Mouse (Mus musculus): ENCODE measurements around the gene Adam11.
A peak's percentile ranks its signal among the peaks of the same experiment; 100 is the strongest.
"Not testable (repeated sequence)": the region's sequence is repeated elsewhere in the genome, so short reads cannot be mapped to it uniquely, and the experiment has no call there.

GRCm38 (mm10) chr11:102714578-102714977 is 46.7 kb upstream of the Adam11 start:
- not testable (repeated sequence) for TF ChIP-seq EP300 (IDR thresholded peaks at IDR 0.05; ENCODE audit: low read depth)
- peak; percentile 42; the same call in 1 of the 2 replicates for TF ChIP-seq CTCF (IDR thresholded peaks at IDR 0.05; ENCODE audit: low read depth)
